Mouse (Mus musculus): ENCODE data around the gene Dis3l2. TPM values are rescaled to one million over a fixed set of nuclear protein-coding genes. Genes with fewer than 3 reads are reported as not detected.

Dis3l2 gene
- polyA plus RNA-seq, 1 experiment from 2014 or later: 13.5 TPM

DNA sequence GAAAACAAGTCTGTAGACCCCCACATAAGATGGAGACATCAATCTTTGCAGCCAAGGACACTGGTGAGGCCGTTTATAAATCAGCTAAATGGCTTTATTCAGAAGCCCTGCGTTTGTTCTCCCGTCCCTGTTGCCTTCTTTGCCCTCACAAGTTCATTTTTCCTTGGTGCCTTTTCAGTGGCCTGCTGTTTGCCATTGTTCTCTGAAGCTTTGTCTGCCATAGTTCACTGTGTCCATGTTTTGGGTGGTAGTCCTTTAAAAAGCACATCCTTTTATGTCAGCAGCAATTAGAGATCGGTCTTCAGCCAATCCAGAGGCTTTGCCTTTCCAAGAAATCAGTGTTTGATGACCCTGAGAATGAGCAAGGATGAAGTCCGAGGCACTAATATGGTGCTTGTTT lies 289.2 kb downstream of the Dis3l2 start:
- TF ChIP-seq EP300 (IDR thresholded peaks at IDR 0.05): no peak
- no peak for TF ChIP-seq CTCF (IDR thresholded peaks at IDR 0.05)
- DNase-seq (ENCODE audit: low spot score) (no peak), ATAC-seq (no peak)
- no peaks in the 10 kb centered on the region for H3K36me3 ChIP-seq (ENCODE audit: insufficient read depth, low read length)
- H3K27ac ChIP-seq (ENCODE audit: low read length): no peak overlapping the region
- H3K4me2 ChIP-seq (replicated peaks; ENCODE audit: low read depth, low read length): no peak overlapping the region
- 83% methylated on average over 5 of the region's 5 CpGs for whole genome bisulfite sequencing
- no peaks in the 10 kb centered on the region for H3K4me1 ChIP-seq (ENCODE audit: insufficient read depth, low read depth, low read length)
- no peaks in the 10 kb centered on the region for H3K9me3 ChIP-seq (ENCODE audit: low read length)
- H3K4me3 ChIP-seq (ENCODE audit: low read depth, low read length): no peak overlapping the region
- H3K27me3 ChIP-seq (replicated peaks; ENCODE audit: insufficient read depth, low read length): no peaks in the 10 kb centered on the region
- H3K9ac ChIP-seq (replicated peaks; ENCODE audit: low read depth): no peak overlapping the region

- TF ChIP-seq EP300 (IDR thresholded peaks at IDR 0.05) (no peak), CTCF (IDR thresholded peaks at IDR 0.05) (no peak)
- no peaks in the 10 kb centered on the region for H3K4me1 ChIP-seq (ENCODE audit: insufficient read depth, low read depth, low read length)
- no peaks in the 10 kb centered on the region for H3K9me3 ChIP-seq (ENCODE audit: low read length)
- H3K27me3 ChIP-seq (replicated peaks; ENCODE audit: insufficient read depth, low read length): no peaks in the 10 kb centered on the region
- H3K9ac ChIP-seq (replicated peaks; ENCODE audit: low read depth): no peak overlapping the region
- no peak overlapping the region for H3K4me3 ChIP-seq (ENCODE audit: low read depth, low read length)
- ATAC-seq: no peak
- DNase-seq (ENCODE audit: low spot score): no peak
- no peak overlapping the region for H3K4me2 ChIP-seq (replicated peaks; ENCODE audit: low read depth, low read length)
- H3K36me3 ChIP-seq (ENCODE audit: insufficient read depth, low read length): no peaks in the 10 kb centered on the region
- no peak overlapping the region for H3K27ac ChIP-seq (ENCODE audit: low read length)
Observed at GRCm38 (mm10) chr1:86994023-86994422, 290.4 kb downstream of the Dis3l2 start.

DNA sequence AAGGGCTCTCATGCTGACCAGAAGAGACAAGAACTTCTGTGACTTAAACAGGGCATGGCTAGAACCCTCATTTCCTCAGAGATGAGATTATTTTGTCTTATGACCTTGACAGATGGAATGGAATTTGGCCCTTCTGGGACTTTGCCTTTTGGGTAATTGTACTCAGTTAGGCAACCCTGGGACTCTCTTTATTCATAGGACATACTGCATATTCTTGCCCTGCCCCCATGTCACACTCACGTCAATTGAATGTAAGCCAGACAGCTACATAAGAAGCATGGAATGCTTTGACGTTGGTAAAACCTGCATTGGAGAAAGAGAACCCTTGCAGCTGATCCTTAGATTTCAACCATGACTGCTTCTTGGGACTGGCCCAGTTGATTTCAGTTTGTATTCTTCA lies 294.4 kb downstream of the Dis3l2 start:
- no peaks in the 10 kb centered on the region for H3K27me3 ChIP-seq (replicated peaks; ENCODE audit: insufficient read depth, low read length)
- 64% methylated on average over 2 of the region's 2 CpGs for WGBS
- ATAC-seq (no peak), DNase-seq (ENCODE audit: low spot score) (peak; percentile 54)
- no peak overlapping the region for H3K4me3 ChIP-seq (ENCODE audit: low read depth, low read length)
- no peaks in the 10 kb centered on the region for H3K36me3 ChIP-seq (ENCODE audit: insufficient read depth, low read length)
- H3K27ac ChIP-seq (ENCODE audit: low read length): no peak overlapping the region
- TF ChIP-seq CTCF (IDR thresholded peaks at IDR 0.05): no peak
- no peak for TF ChIP-seq EP300 (IDR thresholded peaks at IDR 0.05)
- no peaks in the 10 kb centered on the region for H3K4me1 ChIP-seq (ENCODE audit: insufficient read depth, low read depth, low read length)
- H3K9me3 ChIP-seq (ENCODE audit: low read length): no peaks in the 10 kb centered on the region
- H3K9ac ChIP-seq (replicated peaks; ENCODE audit: low read depth): no peak overlapping the region
- H3K4me2 ChIP-seq (replicated peaks; ENCODE audit: low read depth, low read length): no peak overlapping the region

- Histone ChIP-seq H3K9me3 (ENCODE audit: low read length) (no peaks in the 10 kb centered on the region), H3K27me3 (replicated peaks; ENCODE audit: insufficient read depth, low read length) (no peaks in the 10 kb centered on the region), H3K4me2 (replicated peaks; ENCODE audit: low read depth, low read length) (no peak overlapping the region), H3K9ac (replicated peaks; ENCODE audit: low read depth) (no peak overlapping the region), H3K27ac (ENCODE audit: low read length) (no peak overlapping the region), H3K4me3 (ENCODE audit: low read depth, low read length) (no peak overlapping the region), H3K36me3 (ENCODE audit: insufficient read depth, low read length) (no peaks in the 10 kb centered on the region), H3K4me1 (ENCODE audit: insufficient read depth, low read depth, low read length) (no peaks in the 10 kb centered on the region)
- TF ChIP-seq CTCF (IDR thresholded peaks at IDR 0.05): no peak
- TF ChIP-seq EP300 (IDR thresholded peaks at IDR 0.05): no peak
- ATAC-seq (no peak), DNase-seq (ENCODE audit: low spot score) (peak; percentile 7)
- 60% methylated on average over 5 of the region's 5 CpGs for WGBS
Observed at GRCm38 (mm10) chr1:87001365-87001764, 297.8 kb downstream of the Dis3l2 start.

GRCm38 (mm10) chr1:87002545-87003168 lies 299.0 kb downstream of the Dis3l2 start:
- TF ChIP-seq CTCF (IDR thresholded peaks at IDR 0.05): no peak

DNA sequence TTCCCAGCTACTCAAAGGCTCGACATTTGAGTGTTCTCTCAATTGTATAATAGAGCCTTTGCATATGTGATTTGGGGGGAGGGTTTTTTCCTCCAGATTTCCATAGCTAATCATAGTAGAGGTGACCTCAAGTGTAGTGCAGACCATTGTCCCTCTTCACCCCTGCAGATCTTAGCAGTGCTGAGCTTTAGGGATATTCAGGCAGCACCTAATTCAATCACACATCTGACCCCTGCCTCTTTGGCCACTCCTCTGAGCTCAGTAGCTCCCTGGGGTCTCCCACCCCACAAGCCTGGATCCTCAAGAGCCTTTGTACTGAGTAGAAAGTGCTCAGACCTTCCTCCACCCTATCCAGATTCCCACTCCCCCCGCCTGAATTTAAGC lies 299.6 kb downstream of the Dis3l2 start:
- no peaks in the 10 kb centered on the region for H3K27me3 ChIP-seq (replicated peaks; ENCODE audit: insufficient read depth, low read length)
- H3K9ac ChIP-seq (replicated peaks; ENCODE audit: low read depth): no peak overlapping the region
- no peak overlapping the region for H3K4me2 ChIP-seq (replicated peaks; ENCODE audit: low read depth, low read length)
- H3K36me3 ChIP-seq (ENCODE audit: insufficient read depth, low read length): no peaks in the 10 kb centered on the region
- 45% methylated on average over 2 of the region's 2 CpGs for whole genome bisulfite sequencing
- ATAC-seq (no peak), DNase-seq (ENCODE audit: low spot score) (no peak)
- no peaks in the 10 kb centered on the region for H3K9me3 ChIP-seq (ENCODE audit: low read length)
- H3K4me3 ChIP-seq (ENCODE audit: low read depth, low read length): no peak overlapping the region
- TF ChIP-seq CTCF (IDR thresholded peaks at IDR 0.05) (no peak), EP300 (IDR thresholded peaks at IDR 0.05) (no peak)
- no peaks in the 10 kb centered on the region for H3K4me1 ChIP-seq (ENCODE audit: insufficient read depth, low read depth, low read length)
- H3K27ac ChIP-seq (ENCODE audit: low read length): no peak overlapping the region

More at GRCm38 (mm10) chr1:87002545-87003168, 299.0 kb downstream of the Dis3l2 start:
- Histone ChIP-seq H3K9ac (replicated peaks; ENCODE audit: low read depth) (no peak overlapping the region), H3K27me3 (replicated peaks; ENCODE audit: insufficient read depth, low read length) (no peaks in the 10 kb centered on the region), H3K4me2 (replicated peaks; ENCODE audit: low read depth, low read length) (no peak overlapping the region), H3K4me3 (ENCODE audit: low read depth, low read length) (no peak overlapping the region), H3K36me3 (ENCODE audit: insufficient read depth, low read length) (no peaks in the 10 kb centered on the region), H3K9me3 (ENCODE audit: low read length) (no peaks in the 10 kb centered on the region), H3K4me1 (ENCODE audit: insufficient read depth, low read depth, low read length) (no peaks in the 10 kb centered on the region), H3K27ac (ENCODE audit: low read length) (no peak overlapping the region)
- ATAC-seq (no peak), DNase-seq (ENCODE audit: low spot score) (no peak)
- WGBS: 62% methylated on average over 9 of the region's 9 CpGs

DNA sequence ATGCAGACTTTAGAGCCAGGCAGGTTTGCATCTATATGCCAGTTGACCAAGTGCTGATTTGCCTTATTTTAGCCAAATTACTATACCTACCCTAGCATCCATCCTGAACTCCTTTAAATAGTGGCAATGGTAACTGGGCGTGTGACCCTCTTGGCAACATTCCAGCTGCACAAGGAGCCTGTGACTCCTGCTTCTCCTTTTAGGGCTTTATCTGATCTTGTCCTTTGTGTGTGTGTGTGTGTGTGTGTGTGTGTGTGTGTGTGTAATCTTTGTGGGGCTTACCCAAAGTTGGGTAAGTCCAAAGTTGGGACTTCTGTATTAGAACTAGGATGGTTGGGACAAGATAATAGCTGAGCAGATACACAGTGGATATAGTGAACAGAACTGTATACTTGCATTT lies 302.8 kb downstream of the Dis3l2 start:
- DNase-seq (ENCODE audit: low spot score): no peak
- TF ChIP-seq CTCF (IDR thresholded peaks at IDR 0.05): no peak
- TF ChIP-seq EP300 (IDR thresholded peaks at IDR 0.05): no peak
- H3K4me3 ChIP-seq (ENCODE audit: low read depth, low read length): no peak overlapping the region
- H3K9me3 ChIP-seq (ENCODE audit: low read length): no peaks in the 10 kb centered on the region
- WGBS: 81% methylated on average over 1 of the region's 1 CpGs
- H3K27ac ChIP-seq (ENCODE audit: low read length): no peak overlapping the region
- H3K36me3 ChIP-seq (ENCODE audit: insufficient read depth, low read length): no peaks in the 10 kb centered on the region
- no peaks in the 10 kb centered on the region for H3K27me3 ChIP-seq (replicated peaks; ENCODE audit: insufficient read depth, low read length)
- no peak for ATAC-seq
- peaks cover 3% of the 10 kb centered on the region; the same call in 1 of the 2 replicates for H3K4me1 ChIP-seq (ENCODE audit: insufficient read depth, low read depth, low read length)
- H3K9ac ChIP-seq (replicated peaks; ENCODE audit: low read depth): no peak overlapping the region
- no peak overlapping the region for H3K4me2 ChIP-seq (replicated peaks; ENCODE audit: low read depth, low read length)

Measured in lung, postnatal 0 days (tissue).